Mouse (Mus musculus): ENCODE data around the gene Pigs. TPM values are rescaled to one million over a fixed set of nuclear protein-coding genes. Genes with fewer than 3 reads are reported as not detected.

Gene Pigs
- polyA plus RNA-seq, 2 experiments = 19.6 to 23.5 TPM

- DNase-seq (ENCODE audit: low read depth in 3 of 3, low spot score in 3 of 3) = no peak
- H3K27ac ChIP-seq = no peak overlapping the region
- WGBS (ENCODE audit: insufficient replicate concordance) = 86% methylated on average over 12 of the region's 12 CpGs
- TF ChIP-seq EP300 (IDR thresholded peaks at IDR 0.05; ENCODE audit: low read depth) (no peak), CTCF (IDR thresholded peaks at IDR 0.05; ENCODE audit: low read depth) (peak; percentile 17; the same call in 1 of the 2 replicates)
- H3K4me2 ChIP-seq (ENCODE audit: low read depth) = no peak overlapping the region
- H3K27me3 ChIP-seq (ENCODE audit: control insufficient read depth, insufficient read depth, low read length) = no peaks in the 10 kb centered on the region
- no peak for ATAC-seq (ENCODE audit: insufficient read depth)
- no peak overlapping the region for H3K4me3 ChIP-seq (ENCODE audit: insufficient read depth in 1 of 2, low read depth in 2 of 2, low read length in 2 of 2)
- no peak overlapping the region for H3K9ac ChIP-seq (replicated peaks)
- H3K4me1 ChIP-seq (replicated peaks; ENCODE audit: control insufficient read depth in 2 of 2, insufficient read depth in 2 of 2, low read length in 1 of 2) = peaks cover 10 to 13% of the 10 kb centered on the region in 2 experiments
- H3K9me3 ChIP-seq (ENCODE audit: control insufficient read depth, low read length) = no peaks in the 10 kb centered on the region
- H3K36me3 ChIP-seq (replicated peaks; ENCODE audit: control insufficient read depth, insufficient read depth, low read depth) = peaks cover 27% of the 10 kb centered on the region
These were observed 3.2 kb upstream of the Pigs start for GRCm38 (mm10) chr11:78324965-78325364.

DNA sequence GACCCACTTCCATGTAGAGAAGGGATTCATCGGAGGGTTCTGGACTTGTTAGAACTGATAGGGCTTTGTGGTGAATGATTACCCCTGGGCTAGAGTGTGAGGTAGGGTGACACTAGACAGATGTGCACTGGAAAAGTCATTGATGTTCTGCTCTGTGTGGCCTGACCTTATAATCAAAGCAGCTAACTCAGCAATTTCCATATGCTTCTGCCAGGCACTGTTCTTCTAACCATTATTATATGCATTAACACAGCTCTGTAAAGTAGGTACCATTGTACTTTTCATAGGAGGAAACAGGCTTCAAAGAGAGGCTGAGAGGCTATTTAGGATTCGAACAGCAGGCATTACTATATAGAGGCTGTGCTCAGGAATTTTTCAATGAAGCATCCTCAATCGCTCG lies 1.0 kb upstream of the Pigs start:
- no peak for TF ChIP-seq CTCF (IDR thresholded peaks at IDR 0.05; ENCODE audit: low read depth)
- 84% methylated on average over 4 of the region's 4 CpGs for WGBS (ENCODE audit: insufficient replicate concordance)
- no peak overlapping the region for H3K9ac ChIP-seq (replicated peaks)
- no peaks in the 10 kb centered on the region for H3K9me3 ChIP-seq (ENCODE audit: control insufficient read depth, low read length)
- no peaks in the 10 kb centered on the region for H3K27me3 ChIP-seq (ENCODE audit: control insufficient read depth, insufficient read depth, low read length)
- no peak for ATAC-seq (ENCODE audit: insufficient read depth)
- no peak overlapping the region for H3K4me3 ChIP-seq (ENCODE audit: insufficient read depth in 1 of 2, low read depth in 2 of 2, low read length in 2 of 2)
- H3K27ac ChIP-seq = no peak overlapping the region
- H3K4me1 ChIP-seq (replicated peaks; ENCODE audit: control insufficient read depth in 2 of 2, insufficient read depth in 2 of 2, low read length in 1 of 2) = peaks cover 10 to 13% of the 10 kb centered on the region in 2 experiments
- DNase-seq (ENCODE audit: low read depth in 3 of 3, low spot score in 3 of 3) = no peak
- H3K36me3 ChIP-seq (replicated peaks; ENCODE audit: control insufficient read depth, insufficient read depth, low read depth) = peaks cover 5% of the 10 kb centered on the region
- no peak overlapping the region for H3K4me2 ChIP-seq (ENCODE audit: low read depth)

GRCm38 (mm10) chr11:78328512-78329056 lies 369 bp downstream of the Pigs start:
- no peak for TF ChIP-seq CTCF (IDR thresholded peaks at IDR 0.05; ENCODE audit: low read depth)
- TF ChIP-seq EP300 (IDR thresholded peaks at IDR 0.05; ENCODE audit: low read depth) = no peak
- Histone ChIP-seq H3K4me1 (replicated peaks; ENCODE audit: control insufficient read depth in 2 of 2, insufficient read depth in 2 of 2, low read length in 1 of 2) (peaks cover 4% of the 10 kb centered on the region in 2 experiments), H3K4me3 (ENCODE audit: insufficient read depth in 1 of 2, low read depth in 2 of 2, low read length in 2 of 2) (peak overlapping the region; percentile 76 to 97), H3K36me3 (replicated peaks; ENCODE audit: control insufficient read depth, insufficient read depth, low read depth) (no peaks in the 10 kb centered on the region; the same call in 1 of the 2 replicates), H3K9me3 (ENCODE audit: control insufficient read depth, low read length) (no peaks in the 10 kb centered on the region), H3K9ac (replicated peaks) (peak overlapping the region; percentile 90), H3K27me3 (ENCODE audit: control insufficient read depth, insufficient read depth, low read length) (no peaks in the 10 kb centered on the region), H3K4me2 (ENCODE audit: low read depth) (peak overlapping the region; percentile 89), H3K27ac (peak overlapping the region; percentile 29; the same call in 1 of the 2 replicates)
- DNase-seq (ENCODE audit: low read depth in 3 of 3, low spot score in 3 of 3) (no peak), ATAC-seq (ENCODE audit: insufficient read depth) (peak; percentile 69)
- 1% methylated on average over 39 of the region's 41 CpGs for WGBS (ENCODE audit: insufficient replicate concordance)

DNA sequence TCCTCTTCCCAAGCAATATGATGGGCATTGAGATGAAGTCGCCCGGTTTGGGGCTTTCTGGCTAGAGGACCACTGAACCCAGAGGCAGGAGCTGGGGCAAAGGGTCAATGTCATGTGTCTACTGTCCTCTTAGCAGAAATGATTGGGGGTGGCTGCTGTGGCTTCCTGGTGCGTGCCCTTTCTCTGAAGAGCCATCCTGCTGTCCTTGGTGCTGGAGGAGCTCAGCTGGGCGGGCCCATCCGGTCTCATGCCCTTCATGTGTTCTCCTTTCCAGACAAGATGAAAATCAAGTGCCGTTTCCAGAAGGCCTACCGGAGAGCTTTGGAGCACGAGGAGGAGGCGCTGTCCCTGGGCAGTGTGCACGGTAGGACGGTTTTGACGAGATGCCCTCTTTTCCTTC lies 4.5 kb downstream of the Pigs start:
- ATAC-seq (ENCODE audit: insufficient read depth) = no peak

DNA sequence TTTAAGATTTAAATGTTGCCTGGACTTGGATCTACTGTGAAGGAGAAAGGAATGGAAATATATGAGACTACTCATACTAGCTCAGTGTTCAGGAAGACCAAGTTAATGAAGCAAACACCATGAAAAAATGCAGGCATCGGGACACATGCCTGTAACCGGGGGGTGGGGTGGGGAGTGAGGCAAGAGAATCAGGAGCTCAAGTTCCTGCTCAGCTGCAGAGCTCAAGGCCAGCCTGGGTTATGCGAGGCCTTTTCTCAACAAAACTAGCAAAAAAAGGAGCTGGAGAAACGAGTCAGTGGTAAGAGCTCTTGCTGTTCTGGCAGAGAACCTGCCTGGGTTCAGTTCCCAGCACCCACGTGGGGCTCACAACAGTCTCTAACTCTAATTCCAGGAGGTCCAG lies 5.8 kb downstream of the Pigs start:
- H3K4me3 ChIP-seq (ENCODE audit: insufficient read depth in 1 of 2, low read depth in 2 of 2, low read length in 2 of 2) = no peak overlapping the region
- no peak for ATAC-seq (ENCODE audit: insufficient read depth)
- TF ChIP-seq CTCF (IDR thresholded peaks at IDR 0.05; ENCODE audit: low read depth) = no peak
- no peak for TF ChIP-seq EP300 (IDR thresholded peaks at IDR 0.05; ENCODE audit: low read depth)
- 80% methylated on average over 5 of the region's 5 CpGs for WGBS (ENCODE audit: insufficient replicate concordance)
- no peak for DNase-seq (ENCODE audit: low read depth in 3 of 3, low spot score in 3 of 3)
- H3K27ac ChIP-seq = no peak overlapping the region
- no peak overlapping the region for H3K4me2 ChIP-seq (ENCODE audit: low read depth)
- no peaks in the 10 kb centered on the region for H3K27me3 ChIP-seq (ENCODE audit: control insufficient read depth, insufficient read depth, low read length)
- H3K9ac ChIP-seq (replicated peaks) = no peak overlapping the region
- peaks cover 3% of the 10 kb centered on the region; the same call in 1 of the 2 replicates for H3K36me3 ChIP-seq (replicated peaks; ENCODE audit: control insufficient read depth, insufficient read depth, low read depth)
- peaks cover 2 to 3% of the 10 kb centered on the region in 2 experiments for H3K4me1 ChIP-seq (replicated peaks; ENCODE audit: control insufficient read depth in 2 of 2, insufficient read depth in 2 of 2, low read length in 1 of 2)
- H3K9me3 ChIP-seq (ENCODE audit: control insufficient read depth, low read length) = no peaks in the 10 kb centered on the region

More for the DNA sequence above, 4.5 kb downstream of the Pigs start:
- DNase-seq (ENCODE audit: low read depth in 3 of 3, low spot score in 3 of 3) = no peak
- H3K27me3 ChIP-seq (ENCODE audit: control insufficient read depth, insufficient read depth, low read length) = no peaks in the 10 kb centered on the region
- H3K36me3 ChIP-seq (replicated peaks; ENCODE audit: control insufficient read depth, insufficient read depth, low read depth) = peaks cover 3% of the 10 kb centered on the region; the same call in 1 of the 2 replicates
- 86% methylated on average over 12 of the region's 12 CpGs for WGBS (ENCODE audit: insufficient replicate concordance)
- no peak overlapping the region for H3K4me2 ChIP-seq (ENCODE audit: low read depth)
- TF ChIP-seq EP300 (IDR thresholded peaks at IDR 0.05; ENCODE audit: low read depth) (no peak), CTCF (IDR thresholded peaks at IDR 0.05; ENCODE audit: low read depth) (no peak)
- H3K9me3 ChIP-seq (ENCODE audit: control insufficient read depth, low read length) = no peaks in the 10 kb centered on the region
- peaks cover 4% of the 10 kb centered on the region in 2 experiments for H3K4me1 ChIP-seq (replicated peaks; ENCODE audit: control insufficient read depth in 2 of 2, insufficient read depth in 2 of 2, low read length in 1 of 2)
- H3K4me3 ChIP-seq (ENCODE audit: insufficient read depth in 1 of 2, low read depth in 2 of 2, low read length in 2 of 2) = no peak overlapping the region
- H3K27ac ChIP-seq = no peak overlapping the region
- no peak overlapping the region for H3K9ac ChIP-seq (replicated peaks)

Data from liver, embryonic 14.5 days (tissue).